Mouse (Mus musculus) hindbrain, embryonic 10.5 days (tissue): ENCODE measurements around the gene Ap4b1. TPM values are rescaled to one million over a fixed set of nuclear protein-coding genes. Genes with fewer than 3 reads are reported as not detected.

Source experiments
- DNase-seq: peaks from one replicate; pipeline ENCODE4 v3.0.0-alpha.2; 2017; ENCODE audit warnings: low spot score
- H3K27ac ChIP-seq: fragments of 300-500 bp; sonication (generic); 2 replicates; pipeline ENCODE4 v1.5.1; 2016; ENCODE audit warnings: mild to moderate bottlenecking, moderate library complexity
- H3K27me3 ChIP-seq: fragments of 300-500 bp; sonication (generic); 2 replicates; pipeline ENCODE4 v1.6.1; 2016; ENCODE audit warnings: mild to moderate bottlenecking; ENCODE audit not compliant: poor library complexity, insufficient read depth, severe bottlenecking
- H3K36me3 ChIP-seq: fragments of 300-500 bp; sonication (generic); 2 replicates; pipeline ENCODE4 v1.6.1; 2016; ENCODE audit warnings: mild to moderate bottlenecking, moderate library complexity
- H3K4me1 ChIP-seq: fragments of 300-500 bp; sonication (generic); replicated peaks from 2 replicates; pipeline ENCODE4 v1.6.1; 2016; ENCODE audit warnings: mild to moderate bottlenecking
- H3K4me3 ChIP-seq: fragments of 300-500 bp; sonication (generic); 2 replicates; pipeline ENCODE4 v1.5.1; 2016; ENCODE audit warnings: mild to moderate bottlenecking, moderate library complexity
- H3K9me3 ChIP-seq: fragments of 300-500 bp; sonication (generic); 2 replicates; pipeline ENCODE4 v1.6.1; 2016; ENCODE audit warnings: mild to moderate bottlenecking, moderate library complexity
- WGBS: fragments of 180-500 bp; shearing (Covaris S2); methylation state at CpG from one replicate; pipeline ENCODE4 v1.1.7; 2016; 5-methylcytosine and 5-hydroxymethylcytosine counted together
- polyA plus RNA-seq: library from polyadenylated mRNA; unstranded; fragments of >200 nt; fragmentation: Nextera tagmentation; extraction: Ambion mirVana; gene quantifications from 2 replicates; pipeline ENCODE4 v1.2.1, GENCODE M21; 2016

Gene Ap4b1
- polyA plus RNA-seq, 1 experiment from 2014 or later: 22.1 TPM

DNA sequence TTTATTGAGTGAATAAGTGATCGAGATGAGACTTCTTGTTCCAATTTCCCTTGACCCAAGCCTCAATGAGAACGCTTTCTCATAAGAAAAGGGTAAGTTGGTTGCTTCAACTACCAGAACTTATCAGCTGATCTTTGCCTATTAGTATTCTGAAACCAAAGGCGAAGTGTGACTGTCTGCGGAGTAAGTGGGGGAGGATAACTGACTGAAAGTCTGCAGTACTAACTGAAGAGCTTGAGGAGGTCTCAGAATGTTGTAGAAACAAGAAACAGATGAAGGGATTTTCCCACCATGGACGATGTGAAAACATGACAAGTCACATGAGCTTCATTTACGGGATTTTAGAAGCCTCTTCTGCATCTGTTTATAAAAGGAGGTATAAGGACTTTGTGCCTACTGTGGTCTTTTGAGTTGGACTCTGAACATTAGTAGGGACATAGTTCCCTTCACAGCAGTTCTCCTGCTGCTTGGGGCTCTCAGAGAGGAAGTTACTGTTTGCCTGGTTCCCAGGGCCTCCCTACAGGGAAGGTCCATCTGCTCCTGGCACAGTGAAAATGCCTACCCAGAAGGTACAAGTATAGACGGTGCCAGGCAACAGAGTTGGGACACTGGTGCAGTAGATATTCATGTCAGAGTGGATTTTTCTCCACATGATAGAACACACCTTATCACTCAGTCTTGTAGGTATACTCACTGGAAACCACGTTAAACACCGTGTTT is 41.5 kb downstream of the Ap4b1 start:
- Histone ChIP-seq H3K9me3 (no peaks in the 10 kb centered on the region), H3K27ac (no peak overlapping the region), H3K4me1 (no peaks in the 10 kb centered on the region), H3K27me3 (no peaks in the 10 kb centered on the region), H3K4me3 (no peak overlapping the region), H3K36me3 (no peaks in the 10 kb centered on the region)
- no peak for DNase-seq
- WGBS: 84% methylated on average over 9 of the region's 9 CpGs

DNA sequence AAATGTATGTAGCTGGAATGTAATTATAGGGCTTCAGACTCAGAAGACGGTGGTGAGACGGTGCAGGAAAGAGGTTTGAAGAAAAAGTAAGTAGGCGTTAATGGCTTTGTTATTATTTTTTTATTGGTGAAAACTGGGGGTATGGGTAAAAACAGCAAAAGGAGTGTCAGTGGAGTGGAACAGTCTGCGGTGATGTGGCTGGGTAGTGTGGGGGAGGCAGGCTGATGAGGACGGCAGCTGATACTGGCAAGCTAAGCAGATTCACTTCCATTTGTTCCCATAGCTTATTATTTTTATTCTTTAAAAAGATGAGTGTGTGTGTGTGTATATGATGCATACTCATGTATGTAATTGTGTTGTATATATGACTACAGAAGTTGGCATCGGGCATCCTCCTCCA is 42.2 kb downstream of the Ap4b1 start:
- 95% methylated on average over 6 of the region's 6 CpGs for WGBS
- Histone ChIP-seq H3K36me3 (no peaks in the 10 kb centered on the region), H3K9me3 (no peaks in the 10 kb centered on the region), H3K4me1 (no peaks in the 10 kb centered on the region), H3K27ac (no peak overlapping the region), H3K27me3 (no peaks in the 10 kb centered on the region), H3K4me3 (no peak overlapping the region)
- DNase-seq: no peak

DNA sequence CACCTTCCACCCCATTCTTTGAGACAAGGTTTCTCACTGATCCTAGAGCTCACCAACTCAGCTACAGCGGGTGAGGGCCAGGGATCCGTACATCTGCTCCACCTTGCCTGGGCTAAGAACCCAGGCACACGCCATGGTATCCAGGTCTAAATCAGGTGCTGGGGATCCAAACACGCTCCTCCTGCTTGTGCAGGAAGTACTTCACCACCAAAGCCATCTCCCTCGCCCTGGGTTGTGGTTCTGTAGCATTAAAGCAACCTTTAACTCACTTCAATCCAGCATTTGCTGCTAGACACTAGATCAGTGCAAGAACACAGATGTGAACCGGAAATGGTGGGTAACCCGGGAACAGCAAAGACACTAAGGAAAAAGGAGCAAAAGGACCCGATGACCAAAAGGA is 42.6 kb downstream of the Ap4b1 start:
- Histone ChIP-seq H3K27ac (no peak overlapping the region), H3K36me3 (no peaks in the 10 kb centered on the region), H3K9me3 (no peaks in the 10 kb centered on the region), H3K4me3 (no peak overlapping the region), H3K27me3 (no peaks in the 10 kb centered on the region), H3K4me1 (no peaks in the 10 kb centered on the region)
- no peak for DNase-seq
- WGBS: 93% methylated on average over 8 of the region's 8 CpGs

- Histone ChIP-seq H3K27ac (no peak overlapping the region), H3K4me1 (no peaks in the 10 kb centered on the region), H3K9me3 (no peaks in the 10 kb centered on the region), H3K36me3 (no peaks in the 10 kb centered on the region), H3K4me3 (no peak overlapping the region), H3K27me3 (no peaks in the 10 kb centered on the region)
- WGBS: 79% methylated on average over 3 of the region's 3 CpGs
- DNase-seq: no peak
These were observed 43.4 kb downstream of the Ap4b1 start for GRCm38 (mm10) chr3:103852565-103853299.

DNA sequence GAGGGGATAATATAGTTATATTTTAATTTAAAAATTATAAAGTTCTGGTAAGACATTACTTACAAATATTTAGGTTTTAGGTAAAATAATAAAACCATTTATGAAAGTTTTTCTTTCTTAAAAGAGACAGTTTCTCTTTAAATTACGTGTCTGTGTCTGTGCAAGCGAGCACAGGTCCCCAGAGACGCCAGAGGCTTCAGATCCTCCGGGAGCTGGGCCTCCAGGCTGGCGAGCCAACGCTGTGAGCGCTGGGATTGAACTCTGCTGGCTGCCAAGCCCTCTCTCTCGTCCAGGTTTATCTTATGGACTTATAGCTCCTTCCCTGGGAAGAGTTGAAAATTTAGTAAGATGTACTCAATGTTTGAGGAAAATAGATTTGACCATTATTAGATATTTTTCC is 44.5 kb downstream of the Ap4b1 start:
- WGBS: 65% methylated on average over 8 of the region's 8 CpGs
- DNase-seq: no peak
- Histone ChIP-seq H3K4me3 (no peak overlapping the region), H3K27ac (no peak overlapping the region), H3K36me3 (no peaks in the 10 kb centered on the region), H3K9me3 (no peaks in the 10 kb centered on the region), H3K27me3 (no peaks in the 10 kb centered on the region), H3K4me1 (no peaks in the 10 kb centered on the region)

GRCm38 (mm10) chr3:103857036-103857805 is 47.9 kb downstream of the Ap4b1 start:
- no peak for DNase-seq

GRCm38 (mm10) chr3:103857977-103858563 is 48.8 kb downstream of the Ap4b1 start:
- no peak overlapping the region for H3K27ac ChIP-seq
- 91% methylated on average over 6 of the region's 6 CpGs for WGBS

More at GRCm38 (mm10) chr3:103857036-103857805, 47.9 kb downstream of the Ap4b1 start:
- no peaks in the 10 kb centered on the region for H3K27me3 ChIP-seq
- H3K4me3 ChIP-seq: no peak overlapping the region
- no peak overlapping the region for H3K27ac ChIP-seq
- H3K4me1 ChIP-seq: no peaks in the 10 kb centered on the region
- H3K9me3 ChIP-seq: no peaks in the 10 kb centered on the region
- H3K36me3 ChIP-seq: no peaks in the 10 kb centered on the region
- 87% methylated on average over 7 of the region's 7 CpGs for WGBS

DNA sequence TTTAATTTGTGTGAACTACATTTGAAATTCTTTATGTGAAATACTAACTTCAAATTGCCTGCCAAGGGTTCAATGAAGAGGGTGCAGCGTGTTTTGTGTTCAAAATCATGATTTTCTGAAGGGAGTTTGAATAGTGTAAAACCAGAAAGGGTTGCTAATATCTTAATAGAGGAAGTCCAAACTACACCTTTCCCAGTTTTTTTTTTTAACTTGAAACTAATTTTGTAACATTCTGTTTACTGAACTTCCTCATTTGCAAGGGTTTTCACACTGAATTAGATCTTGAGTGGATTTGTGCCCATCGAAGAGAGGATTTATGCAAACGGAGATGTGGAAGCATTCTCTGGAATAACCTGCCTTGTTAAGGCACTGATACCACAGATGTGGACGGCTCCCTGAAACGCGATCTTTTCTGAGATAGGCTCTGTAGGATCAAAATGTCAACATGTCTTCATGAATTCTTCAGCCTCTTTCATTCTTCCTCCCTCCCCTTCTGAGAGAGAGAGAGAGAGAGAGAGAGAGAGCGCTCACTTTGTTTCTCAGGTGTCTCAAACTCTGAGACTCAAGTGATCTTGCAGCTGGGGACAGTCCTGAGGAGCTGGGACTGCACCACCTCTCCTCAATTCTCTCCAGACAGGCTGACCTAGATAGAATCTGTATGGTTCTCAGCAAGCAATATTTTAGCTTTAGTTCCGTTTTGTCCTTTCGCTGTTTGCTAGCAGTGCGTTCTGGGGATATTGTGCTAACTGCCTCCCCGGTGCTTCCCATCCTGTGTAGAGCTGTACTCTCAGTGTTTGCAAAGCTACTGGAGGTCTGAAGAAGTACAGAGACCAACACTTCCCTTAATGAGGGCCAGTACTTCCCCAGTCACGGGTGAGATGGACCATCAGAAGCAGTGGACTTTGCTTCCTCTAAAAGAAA is 49.8 kb downstream of the Ap4b1 start, which contains the start of gene Ptpn22:
Gene Ptpn22 (plus strand): TSS at position 915 of the 921 bp plus-strand sequence.
- no peak within 1 kb of the TSS for H3K27ac ChIP-seq
- no peaks in the 10 kb centered on the region for H3K4me1 ChIP-seq
- H3K36me3 ChIP-seq: no peaks in the 10 kb centered on the region
- H3K9me3 ChIP-seq: no peaks in the 10 kb centered on the region
- H3K4me3 ChIP-seq: no peak within 1 kb of the TSS
- no peaks in the 10 kb centered on the region for H3K27me3 ChIP-seq
- no peak for DNase-seq
- 80% methylated on average over 12 of the region's 12 CpGs for WGBS

More at GRCm38 (mm10) chr3:103857977-103858563, 48.8 kb downstream of the Ap4b1 start:
- H3K9me3 ChIP-seq: no peaks in the 10 kb centered on the region
- no peak for DNase-seq
- no peak overlapping the region for H3K4me3 ChIP-seq
- H3K27me3 ChIP-seq: no peaks in the 10 kb centered on the region
- no peaks in the 10 kb centered on the region for H3K36me3 ChIP-seq
- no peaks in the 10 kb centered on the region for H3K4me1 ChIP-seq

DNA sequence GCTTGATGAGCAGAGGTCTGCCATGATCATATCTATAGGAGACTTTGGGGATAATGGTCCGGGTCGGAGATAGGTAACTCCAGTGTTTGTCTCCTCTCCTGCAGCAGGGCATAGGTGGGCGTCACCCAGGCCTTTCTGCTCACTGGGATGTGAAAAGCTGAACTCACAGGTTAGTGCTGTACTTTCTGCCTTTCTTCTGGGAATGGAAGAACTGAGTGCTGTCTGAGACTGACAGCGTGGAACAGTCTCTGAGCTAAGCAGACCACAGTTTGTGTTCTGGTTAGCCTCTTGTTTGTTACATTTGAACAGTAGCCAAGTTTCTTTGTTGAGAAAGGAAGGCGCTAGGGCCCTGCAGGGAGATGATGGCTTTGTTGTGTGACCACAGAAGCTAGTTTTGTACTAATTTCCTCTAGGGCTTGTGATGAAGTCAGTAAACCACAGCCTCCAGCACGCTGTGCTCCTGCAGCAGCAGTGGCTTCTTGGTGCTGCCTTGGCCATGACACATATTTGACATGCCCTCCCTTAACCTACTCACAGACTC is 50.6 kb downstream of the Ap4b1 start:
- Histone ChIP-seq H3K4me3 (no peak overlapping the region), H3K4me1 (no peaks in the 10 kb centered on the region), H3K27me3 (no peaks in the 10 kb centered on the region), H3K9me3 (no peaks in the 10 kb centered on the region), H3K27ac (no peak overlapping the region), H3K36me3 (no peaks in the 10 kb centered on the region)
- no peak for DNase-seq
- 80% methylated on average over 6 of the region's 6 CpGs for WGBS

- H3K36me3 ChIP-seq: no peaks in the 10 kb centered on the region
- 84% methylated on average over 4 of the region's 4 CpGs for WGBS
- H3K27ac ChIP-seq: no peak overlapping the region
- no peaks in the 10 kb centered on the region for H3K4me1 ChIP-seq
- no peak overlapping the region for H3K4me3 ChIP-seq
- no peaks in the 10 kb centered on the region for H3K9me3 ChIP-seq
- H3K27me3 ChIP-seq: no peaks in the 10 kb centered on the region
- DNase-seq: no peak
These were observed 53.5 kb downstream of the Ap4b1 start for GRCm38 (mm10) chr3:103862721-103863220.

DNA sequence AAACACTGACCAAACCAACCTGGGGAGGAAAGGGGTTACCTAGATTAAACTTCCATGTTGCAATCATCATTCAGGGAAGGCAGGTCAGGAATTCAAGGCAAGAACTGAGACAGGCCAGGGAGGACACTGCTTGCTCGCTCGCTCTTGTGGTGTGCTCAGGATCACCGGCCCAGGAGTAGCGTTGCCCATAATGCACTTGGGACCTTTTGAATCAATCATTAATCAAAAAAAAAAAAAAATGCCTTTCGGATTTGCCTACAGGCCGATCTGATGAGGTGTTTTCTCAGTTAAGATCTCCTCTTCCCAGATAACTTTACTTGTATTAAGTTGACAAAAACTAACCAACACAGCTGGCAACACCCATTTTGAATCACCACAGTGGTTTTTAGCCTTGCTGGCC is 54.9 kb downstream of the Ap4b1 start:
- 89% methylated on average over 6 of the region's 6 CpGs for WGBS
- Histone ChIP-seq H3K27me3 (no peaks in the 10 kb centered on the region), H3K4me3 (no peak overlapping the region), H3K9me3 (no peaks in the 10 kb centered on the region), H3K36me3 (no peaks in the 10 kb centered on the region), H3K4me1 (no peaks in the 10 kb centered on the region), H3K27ac (no peak overlapping the region)
- no peak for DNase-seq
